Mouse (Mus musculus) liver, embryonic 14.5 days (tissue): ENCODE data around the gene Wdcp.

Source experiments
- CTCF ChIP-seq: IDR thresholded peaks from 2 replicates; pipeline ENCODE4 v1.5.1; 2016; ENCODE audit warnings: antibody characterized with exemption, low read depth, control low read depth
- EP300 ChIP-seq: IDR thresholded peaks from 2 replicates; pipeline ENCODE4 v1.6.1; 2016; ENCODE audit warnings: antibody characterized with exemption, low read depth

- no peak for TF ChIP-seq CTCF
- no peak for TF ChIP-seq EP300
Measured at GRCm38 (mm10) chr12:4889251-4889650, 46.1 kb downstream of the Wdcp start.
